Mouse (Mus musculus): ENCODE data around the gene Slc8a2. TPM values are rescaled to one million over a fixed set of nuclear protein-coding genes. Genes with fewer than 3 reads are reported as not detected.

Slc8a2 gene
- polyA plus RNA-seq, 1 experiment from 2014 or later: 0.35 TPM

- no peaks in the 10 kb centered on the region for H3K9me3 ChIP-seq (ENCODE audit: control insufficient read depth, low read depth, low read length)
- no peaks in the 10 kb centered on the region for H3K27me3 ChIP-seq (ENCODE audit: control insufficient read depth, insufficient read depth, low read length)
- H3K4me2 ChIP-seq (replicated peaks; ENCODE audit: low read depth, low read length): no peak overlapping the region
- ATAC-seq (ENCODE audit: insufficient number of reproducible peaks, insufficient read depth, low FRiP score, low read depth): no peak
- H3K36me3 ChIP-seq (ENCODE audit: control insufficient read depth, insufficient read depth, low read length): no peaks in the 10 kb centered on the region
- WGBS: 13% methylated on average over 1 of the region's 1 CpGs
- H3K27ac ChIP-seq (ENCODE audit: low read length): no peak overlapping the region
- H3K4me1 ChIP-seq (ENCODE audit: control insufficient read depth, insufficient read depth, low read length): 0 out of 2 replicates have a peak, but pooled peaks cover 3% of the 10 kb centered on the region
- no peak overlapping the region for H3K9ac ChIP-seq (replicated peaks; ENCODE audit: low read depth, low read length)
- no peak overlapping the region for H3K4me3 ChIP-seq (ENCODE audit: low read depth, low read length)
Observed at GRCm38 (mm10) chr7:16172141-16172581, 42.5 kb downstream of the Slc8a2 start.

GRCm38 (mm10) chr7:16172586-16173140 lies 43.0 kb downstream of the Slc8a2 start:
- WGBS: 20% methylated on average over 1 of the region's 1 CpGs
- Histone ChIP-seq H3K36me3 (ENCODE audit: control insufficient read depth, insufficient read depth, low read length) (no peaks in the 10 kb centered on the region), H3K9ac (replicated peaks; ENCODE audit: low read depth, low read length) (no peak overlapping the region), H3K4me2 (replicated peaks; ENCODE audit: low read depth, low read length) (no peak overlapping the region), H3K4me3 (ENCODE audit: low read depth, low read length) (no peak overlapping the region), H3K4me1 (ENCODE audit: control insufficient read depth, insufficient read depth, low read length) (0 out of 2 replicates have a peak, but pooled peaks cover 3% of the 10 kb centered on the region), H3K27me3 (ENCODE audit: control insufficient read depth, insufficient read depth, low read length) (no peaks in the 10 kb centered on the region), H3K27ac (ENCODE audit: low read length) (no peak overlapping the region), H3K9me3 (ENCODE audit: control insufficient read depth, low read depth, low read length) (no peaks in the 10 kb centered on the region)
- no peak for ATAC-seq (ENCODE audit: insufficient number of reproducible peaks, insufficient read depth, low FRiP score, low read depth)

GRCm38 (mm10) chr7:16173146-16173545 lies 43.5 kb downstream of the Slc8a2 start:
- ATAC-seq (ENCODE audit: insufficient number of reproducible peaks, insufficient read depth, low FRiP score, low read depth): no peak
- Histone ChIP-seq H3K27ac (ENCODE audit: low read length) (no peak overlapping the region), H3K36me3 (ENCODE audit: control insufficient read depth, insufficient read depth, low read length) (no peaks in the 10 kb centered on the region), H3K9ac (replicated peaks; ENCODE audit: low read depth, low read length) (no peak overlapping the region), H3K4me2 (replicated peaks; ENCODE audit: low read depth, low read length) (no peak overlapping the region), H3K4me1 (ENCODE audit: control insufficient read depth, insufficient read depth, low read length) (0 out of 2 replicates have a peak, but pooled peaks cover 3% of the 10 kb centered on the region), H3K27me3 (ENCODE audit: control insufficient read depth, insufficient read depth, low read length) (no peaks in the 10 kb centered on the region), H3K9me3 (ENCODE audit: control insufficient read depth, low read depth, low read length) (no peaks in the 10 kb centered on the region), H3K4me3 (ENCODE audit: low read depth, low read length) (no peak overlapping the region)
- 35% methylated on average over 5 of the region's 5 CpGs for WGBS

- Histone ChIP-seq H3K27ac (ENCODE audit: low read length) (peak within 1 kb of the TSS; percentile 44; the same call in 1 of the 2 replicates), H3K4me2 (replicated peaks; ENCODE audit: low read depth, low read length) (peak within 1 kb of the TSS; percentile 75), H3K36me3 (ENCODE audit: control insufficient read depth, insufficient read depth, low read length) (peaks cover 6% of the 10 kb centered on the region; the same call in 1 of the 2 replicates), H3K9me3 (ENCODE audit: control insufficient read depth, low read depth, low read length) (no peaks in the 10 kb centered on the region), H3K27me3 (ENCODE audit: control insufficient read depth, insufficient read depth, low read length) (no peaks in the 10 kb centered on the region), H3K9ac (replicated peaks; ENCODE audit: low read depth, low read length) (peak within 1 kb of the TSS; percentile 68), H3K4me3 (ENCODE audit: low read depth, low read length) (peak within 1 kb of the TSS; percentile 63), H3K4me1 (ENCODE audit: control insufficient read depth, insufficient read depth, low read length) (0 out of 2 replicates have a peak, but pooled peaks cover 3% of the 10 kb centered on the region)
- WGBS: under 1% methylated on average over 39 of the region's 42 CpGs
- ATAC-seq (ENCODE audit: insufficient number of reproducible peaks, insufficient read depth, low FRiP score, low read depth): peak; percentile 80
Observed at GRCm38 (mm10) chr7:16174597-16175541, 45.2 kb downstream of the Slc8a2 start, which contains the start of gene Meis3. Meis3 (plus strand) TSS chr7:16175090.

- Histone ChIP-seq H3K36me3 (ENCODE audit: control insufficient read depth, insufficient read depth, low read length) (peaks cover 6% of the 10 kb centered on the region; the same call in 1 of the 2 replicates), H3K27me3 (ENCODE audit: control insufficient read depth, insufficient read depth, low read length) (no peaks in the 10 kb centered on the region), H3K9me3 (ENCODE audit: control insufficient read depth, low read depth, low read length) (no peaks in the 10 kb centered on the region), H3K9ac (replicated peaks; ENCODE audit: low read depth, low read length) (peak overlapping the region; percentile 68), H3K27ac (ENCODE audit: low read length) (peak overlapping the region; percentile 44; the same call in 1 of the 2 replicates), H3K4me1 (ENCODE audit: control insufficient read depth, insufficient read depth, low read length) (0 out of 2 replicates have a peak, but pooled peaks cover 3% of the 10 kb centered on the region), H3K4me3 (ENCODE audit: low read depth, low read length) (peak overlapping the region; percentile 63), H3K4me2 (replicated peaks; ENCODE audit: low read depth, low read length) (peak overlapping the region; percentile 75)
- no peak; the same call in 1 of the 2 replicates for ATAC-seq (ENCODE audit: insufficient number of reproducible peaks, insufficient read depth, low FRiP score, low read depth)
- WGBS: 0% methylated on average over 7 of the region's 10 CpGs
Observed at GRCm38 (mm10) chr7:16175542-16175931, 45.9 kb downstream of the Slc8a2 start.

GRCm38 (mm10) chr7:16178114-16178513 lies 48.5 kb downstream of the Slc8a2 start:
- no peak for ATAC-seq (ENCODE audit: insufficient number of reproducible peaks, insufficient read depth, low FRiP score, low read depth)
- no peaks in the 10 kb centered on the region for H3K9me3 ChIP-seq (ENCODE audit: control insufficient read depth, low read depth, low read length)
- H3K4me1 ChIP-seq (ENCODE audit: control insufficient read depth, insufficient read depth, low read length): no peaks in the 10 kb centered on the region
- no peak overlapping the region for H3K9ac ChIP-seq (replicated peaks; ENCODE audit: low read depth, low read length)
- H3K4me3 ChIP-seq (ENCODE audit: low read depth, low read length): no peak overlapping the region
- no peaks in the 10 kb centered on the region for H3K27me3 ChIP-seq (ENCODE audit: control insufficient read depth, insufficient read depth, low read length)
- no peak overlapping the region for H3K27ac ChIP-seq (ENCODE audit: low read length)
- no peak overlapping the region for H3K4me2 ChIP-seq (replicated peaks; ENCODE audit: low read depth, low read length)
- 79% methylated on average over 4 of the region's 4 CpGs for WGBS
- H3K36me3 ChIP-seq (ENCODE audit: control insufficient read depth, insufficient read depth, low read length): peaks cover 6% of the 10 kb centered on the region; the same call in 1 of the 2 replicates

- ATAC-seq (ENCODE audit: insufficient number of reproducible peaks, insufficient read depth, low FRiP score, low read depth): no peak
- no peak overlapping the region for H3K9ac ChIP-seq (replicated peaks; ENCODE audit: low read depth, low read length)
- H3K27me3 ChIP-seq (ENCODE audit: control insufficient read depth, insufficient read depth, low read length): no peaks in the 10 kb centered on the region
- no peaks in the 10 kb centered on the region for H3K4me1 ChIP-seq (ENCODE audit: control insufficient read depth, insufficient read depth, low read length)
- H3K9me3 ChIP-seq (ENCODE audit: control insufficient read depth, low read depth, low read length): no peaks in the 10 kb centered on the region
- H3K27ac ChIP-seq (ENCODE audit: low read length): no peak overlapping the region
- 21% methylated on average over 8 of the region's 8 CpGs for WGBS
- no peak overlapping the region for H3K4me3 ChIP-seq (ENCODE audit: low read depth, low read length)
- H3K4me2 ChIP-seq (replicated peaks; ENCODE audit: low read depth, low read length): no peak overlapping the region
- peaks cover 6% of the 10 kb centered on the region; the same call in 1 of the 2 replicates for H3K36me3 ChIP-seq (ENCODE audit: control insufficient read depth, insufficient read depth, low read length)
Observed at GRCm38 (mm10) chr7:16183663-16184062, 54.0 kb downstream of the Slc8a2 start.

GRCm38 (mm10) chr7:16187494-16187893 lies 57.9 kb downstream of the Slc8a2 start:
- Histone ChIP-seq H3K27ac (ENCODE audit: low read length) (no peak overlapping the region), H3K4me3 (ENCODE audit: low read depth, low read length) (no peak overlapping the region), H3K9ac (replicated peaks; ENCODE audit: low read depth, low read length) (no peak overlapping the region), H3K36me3 (ENCODE audit: control insufficient read depth, insufficient read depth, low read length) (no peaks in the 10 kb centered on the region; the same call in 1 of the 2 replicates), H3K9me3 (ENCODE audit: control insufficient read depth, low read depth, low read length) (no peaks in the 10 kb centered on the region), H3K27me3 (ENCODE audit: control insufficient read depth, insufficient read depth, low read length) (no peaks in the 10 kb centered on the region), H3K4me1 (ENCODE audit: control insufficient read depth, insufficient read depth, low read length) (no peaks in the 10 kb centered on the region), H3K4me2 (replicated peaks; ENCODE audit: low read depth, low read length) (no peak overlapping the region)
- WGBS: 85% methylated on average over 8 of the region's 8 CpGs
- no peak for ATAC-seq (ENCODE audit: insufficient number of reproducible peaks, insufficient read depth, low FRiP score, low read depth)
